Mouse (Mus musculus) heart, adult 2 months (tissue): ENCODE results near the gene Gstm5.

Experiments used
- CTCF ChIP-seq: fragments of 200-600 bp; IDR thresholded peaks from 2 replicates; pipeline ENCODE4 v1.8.1; 2022; ENCODE audit warnings: antibody characterized with exemption, mild to moderate bottlenecking, moderate library complexity
- POLR2A ChIP-seq: fragments of 200-500 bp; IDR thresholded peaks from 2 replicates; pipeline ENCODE4 v1.6.1; 2011; ENCODE audit warnings: mild to moderate bottlenecking, low read depth, low read length, control low read depth; ENCODE audit not compliant: insufficient read depth

DNA sequence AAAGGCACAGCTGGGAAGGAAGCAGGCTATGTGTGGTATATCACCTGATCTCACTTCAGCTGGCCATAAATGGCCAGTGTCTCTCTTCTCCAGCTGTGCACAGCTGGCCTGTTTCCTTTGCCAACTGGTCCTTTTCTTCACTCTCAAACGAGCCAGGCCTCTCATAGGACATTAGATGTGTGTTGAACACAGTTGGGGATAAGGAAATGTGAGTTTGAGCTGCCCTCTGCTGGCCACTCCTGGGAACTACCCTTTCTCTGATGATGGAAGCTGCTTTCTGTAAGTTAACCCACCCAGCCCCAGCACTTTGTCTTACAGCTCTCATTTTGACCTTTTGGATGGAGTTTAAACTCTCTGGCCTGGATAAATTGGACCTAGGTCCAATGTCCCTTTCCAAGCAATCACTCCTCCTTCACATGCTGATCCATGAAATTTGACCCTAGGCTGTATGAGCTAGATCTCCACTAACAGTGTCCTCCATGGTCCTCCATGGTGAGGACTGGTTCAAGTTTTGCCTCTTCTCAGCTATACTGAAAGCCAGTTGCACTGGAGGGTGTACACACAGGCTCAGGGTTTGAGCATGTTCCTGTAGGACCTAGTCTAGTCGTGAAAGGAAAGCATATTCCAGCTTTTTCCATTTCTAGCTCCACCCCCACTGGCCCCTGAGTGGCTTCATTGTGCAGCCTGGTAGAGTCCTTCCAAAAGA lies 31.6 kb upstream of the Gstm5 start:
- TF ChIP-seq POLR2A: peak; percentile 42; the same call in 1 of the 2 replicates
- peak; percentile 99; the same call in 1 of the 2 replicates for TF ChIP-seq CTCF
